ENCODE assay signal across 10 mouse cellular contexts in genomic region chr5:114620305-114620704, GRCm38 (mm10). TPM values are rescaled to one million over a fixed set of nuclear protein-coding genes. Genes with fewer than 3 reads are reported as not detected.
DNase-seq lines count a peak whose midpoint lies in the region; ATAC-seq and TF ChIP-seq lines count a peak whose summit lies in the region.
"Had no signal": no experiment of that assay in that cellular context is flagged by ENCODE, and none has a peak within 500 bp of the region (broad histone marks: within the 10 kb centered on the region; RNA-seq: fewer than 3 reads in every experiment).

No protein-coding gene starts in this region.

- no peak overlapping the region for H3K4me3 ChIP-seq in layer of hippocampus, adult 2 months

- DNase-seq in layer of hippocampus, adult 2 months (ENCODE audit: low spot score in 2 of 2) = no peak
- no peak for DNase-seq in layer of hippocampus, adult 8-10 months (ENCODE audit: low spot score in 2 of 2)
- DNase-seq in ZHBTc4 (ENCODE audit: low read depth, low spot score) = peak; percentile 84
- DNase-seq in frontal cortex, postnatal 10 days (ENCODE audit: low spot score in 2 of 2) = no peak
- DNase-seq in adrenal gland, postnatal 36 days = no peak
- DNase-seq in urinary bladder, postnatal 10 days (ENCODE audit: low spot score) = no peak
- DNase-seq: cerebellum, adult 11 months; right cerebral cortex, adult 18-20 months had no signal

- H3K27ac ChIP-seq in layer of hippocampus, adult 2 months = no peak overlapping the region

- peak; percentile 74 for TF ChIP-seq CTCF in layer of hippocampus, adult 2 months (conservative IDR thresholded peaks at IDR 0.05)

- peak; percentile 53 for ATAC-seq in CD4-positive, CD25-positive, alpha-beta regulatory T cell, adult 4 months
- ATAC-seq in megakaryocyte-erythroid progenitor cell, adult 5-6 weeks (replicated peaks; ENCODE audit: low FRiP score, low TSS enrichment, poor library complexity, severe bottlenecking) = peak; percentile 65

RNA-seq across cellular contexts. Expression of gene Trpv4, which starts 37.9 kb away (rescaled TPM):
- total RNA-seq in layer of hippocampus, adult 2 months (2021) = 1 to 10 TPM; 2.0 to 2.3 TPM
- total RNA-seq in layer of hippocampus, adult 8-10 months (2022) = 1 to 10 TPM; 1.6 to 2.5 (median 1.9) TPM
- 1 to 10 TPM in 1 of 2 experiments, under 1 TPM in 1; 0.13 to 1.4 TPM for polyA plus RNA-seq in CD4-positive, CD25-positive, alpha-beta regulatory T cell, adult 4 months (2017; shearing (Covaris generic))
- total RNA-seq in megakaryocyte-erythroid progenitor cell, adult 5-6 weeks (2014; fragmentation: Nextera tagmentation) = 0.15 and 0.20 TPM in 2 replicates
- total RNA-seq in megakaryocyte-erythroid progenitor cell, adult 5-6 weeks (2017) = 0.52 TPM in 1 of 2 replicates, not detected in the other
- total RNA-seq in adrenal gland, postnatal 36 days (2021) = 1 to 10 TPM; 1.5 to 2.7 TPM

RNA-seq across cellular contexts. Expression of gene Fam222a, which starts 52.5 kb away (rescaled TPM):
- total RNA-seq in layer of hippocampus, adult 2 months (2021) = 1 to 10 TPM; 3.5 to 4.1 TPM
- total RNA-seq in layer of hippocampus, adult 8-10 months (2022) = 1 to 10 TPM; 4.9 to 7.2 (median 6.7) TPM
- not detected for polyA plus RNA-seq in CD4-positive, CD25-positive, alpha-beta regulatory T cell, adult 4 months (2017; shearing (Covaris generic))
- 1.2 TPM in 1 of 2 replicates, not detected in the other for total RNA-seq in megakaryocyte-erythroid progenitor cell, adult 5-6 weeks (2014; fragmentation: Nextera tagmentation)
- total RNA-seq in megakaryocyte-erythroid progenitor cell, adult 5-6 weeks (2017) = 0.08 TPM in 1 of 2 replicates, not detected in the other
- total RNA-seq in adrenal gland, postnatal 36 days (2021) = 100 to 1,000 TPM in 1 of 2 experiments, 10 to 100 TPM in 1; 52.1 to 118 TPM

Comparison
In these comparisons a context has a peak if more than half of its experiments do, and no peak if none do; other contexts are left out.
1. RNA of gene Fam222a, which starts 52.5 kb away (total RNA-seq): 52.1 to 118 TPM in adrenal gland, postnatal 36 days; 4.9 to 7.2 TPM in layer of hippocampus, adult 8-10 months, 3.5 to 4.1 TPM in layer of hippocampus, adult 2 months and 0.08 to 1.2 TPM in megakaryocyte-erythroid progenitor cell, adult 5-6 weeks; every median in the first group is over 4 times any median in the second.